Mouse (Mus musculus): ENCODE results near the gene Zscan25. TPM values are rescaled to one million over a fixed set of nuclear protein-coding genes. Genes with fewer than 3 reads are reported as not detected.
"Not testable (repeated sequence)": the region's sequence is repeated elsewhere in the genome, so short reads cannot be mapped to it uniquely, and the experiment has no call there.

Zscan25 gene
- polyA plus RNA-seq, 1 experiment from 2014 or later = 0.85 TPM

GRCm38 (mm10) chr5:145301796-145302195 lies 21.5 kb downstream of the Zscan25 start:
- H3K4me1 ChIP-seq; H3K27ac ChIP-seq; H3K36me3 ChIP-seq; H3K4me3 ChIP-seq (replicated peaks); H3K4me2 ChIP-seq; H3K9ac ChIP-seq; H3K27me3 ChIP-seq (replicated peaks); ATAC-seq (ENCODE audit: insufficient read depth, low FRiP score, low read depth); H3K9me3 ChIP-seq: not testable (repeated sequence)
- WGBS = 70% methylated on average over 4 of the region's 4 CpGs

- H3K9ac ChIP-seq = no peak overlapping the region
- WGBS = 72% methylated on average over 1 of the region's 1 CpGs
- H3K27ac ChIP-seq = no peak overlapping the region
- ATAC-seq (ENCODE audit: insufficient read depth, low FRiP score, low read depth) = no peak
- H3K36me3 ChIP-seq = no peaks in the 10 kb centered on the region
- no peaks in the 10 kb centered on the region for H3K9me3 ChIP-seq
- H3K4me3 ChIP-seq (replicated peaks) = no peak overlapping the region
- no peak overlapping the region for H3K4me2 ChIP-seq
- no peaks in the 10 kb centered on the region for H3K27me3 ChIP-seq (replicated peaks)
- H3K4me1 ChIP-seq = no peaks in the 10 kb centered on the region
Measured at GRCm38 (mm10) chr5:145302424-145302823, 22.1 kb downstream of the Zscan25 start.

- H3K4me3 ChIP-seq (replicated peaks); H3K9me3 ChIP-seq; ATAC-seq (ENCODE audit: insufficient read depth, low FRiP score, low read depth); H3K36me3 ChIP-seq; H3K27me3 ChIP-seq (replicated peaks); H3K4me2 ChIP-seq; H3K27ac ChIP-seq; H3K9ac ChIP-seq; H3K4me1 ChIP-seq: not testable (repeated sequence)
- WGBS = 92% methylated on average over 4 of the region's 4 CpGs
Measured at GRCm38 (mm10) chr5:145306953-145307352, 26.7 kb downstream of the Zscan25 start.

GRCm38 (mm10) chr5:145307811-145308210 lies 27.5 kb downstream of the Zscan25 start:
- not testable (repeated sequence) for ATAC-seq (ENCODE audit: insufficient read depth, low FRiP score, low read depth); H3K27me3 ChIP-seq (replicated peaks); H3K9ac ChIP-seq; H3K27ac ChIP-seq; H3K9me3 ChIP-seq; H3K4me2 ChIP-seq; H3K4me1 ChIP-seq; H3K36me3 ChIP-seq; H3K4me3 ChIP-seq (replicated peaks)
- 83% methylated on average over 3 of the region's 3 CpGs for WGBS

GRCm38 (mm10) chr5:145313845-145314244 lies 33.5 kb downstream of the Zscan25 start:
- ATAC-seq (ENCODE audit: insufficient read depth, low FRiP score, low read depth) = no peak
- Histone ChIP-seq H3K4me2 (no peak overlapping the region), H3K9me3 (no peaks in the 10 kb centered on the region), H3K36me3 (no peaks in the 10 kb centered on the region), H3K4me1 (no peaks in the 10 kb centered on the region), H3K27ac (no peak overlapping the region), H3K4me3 (replicated peaks) (no peak overlapping the region), H3K9ac (no peak overlapping the region), H3K27me3 (replicated peaks) (no peaks in the 10 kb centered on the region)

- H3K27ac ChIP-seq = no peak overlapping the region
- no peaks in the 10 kb centered on the region for H3K36me3 ChIP-seq
- WGBS = 82% methylated on average over 1 of the region's 1 CpGs
- no peak overlapping the region for H3K9ac ChIP-seq
- H3K4me3 ChIP-seq (replicated peaks) = no peak overlapping the region
- H3K4me2 ChIP-seq = no peak overlapping the region
- no peaks in the 10 kb centered on the region for H3K27me3 ChIP-seq (replicated peaks)
- H3K4me1 ChIP-seq = no peaks in the 10 kb centered on the region
- no peaks in the 10 kb centered on the region for H3K9me3 ChIP-seq
- ATAC-seq (ENCODE audit: insufficient read depth, low FRiP score, low read depth) = no peak
Measured at GRCm38 (mm10) chr5:145317141-145317540, 36.8 kb downstream of the Zscan25 start.

- not testable (repeated sequence) for H3K27ac ChIP-seq; ATAC-seq (ENCODE audit: insufficient read depth, low FRiP score, low read depth)
Measured at GRCm38 (mm10) chr5:145338756-145339155, 58.5 kb downstream of the Zscan25 start.

More at GRCm38 (mm10) chr5:145338756-145339155, 58.5 kb downstream of the Zscan25 start:
- not testable (repeated sequence) for H3K4me1 ChIP-seq; H3K9ac ChIP-seq; H3K4me2 ChIP-seq; H3K9me3 ChIP-seq; H3K36me3 ChIP-seq; H3K27me3 ChIP-seq (replicated peaks); H3K4me3 ChIP-seq (replicated peaks)

Other genes starting within 250 kb of the Zscan25 start
- not detected in 2 replicates for gene Gm4871, start 247.7 kb upstream of the Zscan25 start, polyA plus RNA-seq (2015; fragmentation: Nextera tagmentation; extraction: Ambion mirVana)
- gene 1700018F24Rik, start 237.5 kb upstream of the Zscan25 start, polyA plus RNA-seq (2015; fragmentation: Nextera tagmentation; extraction: Ambion mirVana) = not detected in 2 replicates
- 134 and 138 TPM in 2 replicates for gene Arpc1a, start 196.7 kb upstream of the Zscan25 start, polyA plus RNA-seq (2015; fragmentation: Nextera tagmentation; extraction: Ambion mirVana)
- gene Kpna7, start 196.5 kb upstream of the Zscan25 start, polyA plus RNA-seq (2015; fragmentation: Nextera tagmentation; extraction: Ambion mirVana) = 0.18 and 0.52 TPM in 2 replicates
- gene Arpc1b, start 166.3 kb upstream of the Zscan25 start, polyA plus RNA-seq (2015; fragmentation: Nextera tagmentation; extraction: Ambion mirVana) = 393 and 405 TPM in 2 replicates
- gene Pdap1, start 140.3 kb upstream of the Zscan25 start, polyA plus RNA-seq (2015; fragmentation: Nextera tagmentation; extraction: Ambion mirVana) = 90.9 and 91.1 TPM in 2 replicates
- gene Bud31, start 140.1 kb upstream of the Zscan25 start, polyA plus RNA-seq (2015; fragmentation: Nextera tagmentation; extraction: Ambion mirVana) = 175 TPM in 2 replicates
- 13.7 and 13.9 TPM in 2 replicates for gene Ptcd1, start 113.4 kb upstream of the Zscan25 start, polyA plus RNA-seq (2015; fragmentation: Nextera tagmentation; extraction: Ambion mirVana)
- 43.0 and 44.6 TPM in 2 replicates for gene Cpsf4, start 113.3 kb upstream of the Zscan25 start, polyA plus RNA-seq (2015; fragmentation: Nextera tagmentation; extraction: Ambion mirVana)
- gene Atp5j2, start 88.4 kb upstream of the Zscan25 start, polyA plus RNA-seq (2015; fragmentation: Nextera tagmentation; extraction: Ambion mirVana) = 678 and 770 TPM in 2 replicates
- 7.4 and 8.0 TPM in 2 replicates for gene Zkscan14, start 78.6 kb upstream of the Zscan25 start, polyA plus RNA-seq (2015; fragmentation: Nextera tagmentation; extraction: Ambion mirVana)
- 10.4 and 12.1 TPM in 2 replicates for gene Zkscan5, start 75.9 kb upstream of the Zscan25 start, polyA plus RNA-seq (2015; fragmentation: Nextera tagmentation; extraction: Ambion mirVana)
- 28.7 and 31.2 TPM in 2 replicates for gene Zfp655, start 48.8 kb upstream of the Zscan25 start, polyA plus RNA-seq (2015; fragmentation: Nextera tagmentation; extraction: Ambion mirVana)
- gene Cyp3a57, start 64.8 kb downstream of the Zscan25 start, polyA plus RNA-seq (2015; fragmentation: Nextera tagmentation; extraction: Ambion mirVana) = not detected in 2 replicates
- 0.19 and 0.32 TPM in 2 replicates for gene Cyp3a16, start 189.2 kb downstream of the Zscan25 start, polyA plus RNA-seq (2015; fragmentation: Nextera tagmentation; extraction: Ambion mirVana)

All from stomach, embryonic 15.5 days (tissue).